Mouse (Mus musculus): ENCODE data around the gene Acer3.

The Acer3 gene

GRCm38 (mm10) chr7:98321083-98321482 lies at the start of gene Acer3:
Gene Acer3 (minus strand): TSS chr7:98321208.
- in situ Hi-C loops (cut with MboI, MseI) = no loop called here

- in situ Hi-C loops (cut with MboI, MseI) = loop anchor here in 1 of 2 experiments (10.0 kb wide), 1 partner anchor 1805 kb away; the partner anchor contains the start of gene Kcne3
Measured at GRCm38 (mm10) chr7:98369762-98370369, 48.9 kb upstream of the Acer3 start.

- in situ Hi-C loops (cut with MboI, MseI) = loop anchor here in 1 of 2 experiments (10.0 kb wide), 1 partner anchor 1813 kb away; the partner anchor contains the start of gene Kcne3
Measured at GRCm38 (mm10) chr7:98361662-98362061, 40.7 kb upstream of the Acer3 start.

DNA sequence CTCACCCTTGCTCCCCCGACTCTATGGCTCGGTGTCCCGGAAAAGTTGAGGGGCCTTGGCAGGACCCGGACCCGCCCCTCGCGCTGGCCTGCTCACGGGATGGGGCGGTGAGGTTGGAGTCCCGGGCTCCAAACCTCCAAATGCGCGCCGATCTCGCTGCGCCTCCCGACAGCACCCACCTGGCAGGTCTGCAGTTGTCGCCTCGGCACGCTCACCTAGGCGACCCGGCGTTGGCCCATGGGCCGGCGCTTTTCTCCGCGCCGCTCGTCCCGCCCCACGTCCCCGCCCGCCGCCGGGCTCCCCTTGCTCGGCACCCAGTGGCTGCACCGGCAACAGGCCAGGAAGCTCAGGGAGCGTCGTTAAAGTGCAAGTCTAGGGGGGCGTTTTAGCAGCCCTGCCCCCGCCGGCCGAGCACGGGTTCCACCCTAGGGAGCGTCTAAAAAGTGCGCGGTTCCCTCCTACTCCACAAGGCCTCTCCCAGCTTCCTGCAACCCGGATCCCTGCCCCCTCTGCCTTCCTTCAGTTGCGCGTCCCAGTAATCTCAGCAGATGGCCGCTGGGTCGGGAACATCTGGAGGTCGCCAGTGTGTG lies 40.1 kb upstream of the Acer3 start, which contains the start of gene Tsku:
Gene Tsku, minus strand, starts transcription at position 266 of the 590 bp plus-strand sequence.
- in situ Hi-C loops (cut with MboI, MseI) = loop anchor here in 1 of 2 experiments (10.0 kb wide), 1 partner anchor 1814 kb away; the partner anchor contains the start of gene Kcne3

DNA sequence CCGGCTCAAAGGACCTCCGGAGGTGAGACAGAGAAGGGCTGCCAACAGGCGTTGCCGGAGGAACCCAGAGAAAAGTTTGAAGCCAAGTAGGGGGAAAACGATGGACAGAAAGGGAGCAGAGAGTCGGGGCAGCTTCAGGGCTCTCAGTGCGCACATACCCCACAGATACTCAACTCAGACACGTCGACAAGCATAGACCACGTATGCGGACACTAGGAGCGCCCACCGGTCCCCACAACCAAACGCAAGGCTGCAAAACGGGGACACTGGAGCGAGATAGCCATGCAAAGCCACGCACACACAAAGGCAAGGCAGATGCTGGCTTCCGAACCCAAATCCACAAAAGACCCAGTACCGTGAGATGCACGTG lies 39.6 kb upstream of the Acer3 start:
- in situ Hi-C loops (cut with MboI, MseI) = loop anchor here in 1 of 2 experiments (10.0 kb wide), 1 partner anchor 1814 kb away; the partner anchor contains the start of gene Kcne3

- in situ Hi-C loops (cut with MboI, MseI) = loop anchor here (5.0 to 10.0 kb wide), 2 partner anchors 62 to 1815 kb away; partner anchors contain the start of gene Kcne3 (in 1 of the 2)
Measured at GRCm38 (mm10) chr7:98359951-98360620, 39.1 kb upstream of the Acer3 start.

DNA sequence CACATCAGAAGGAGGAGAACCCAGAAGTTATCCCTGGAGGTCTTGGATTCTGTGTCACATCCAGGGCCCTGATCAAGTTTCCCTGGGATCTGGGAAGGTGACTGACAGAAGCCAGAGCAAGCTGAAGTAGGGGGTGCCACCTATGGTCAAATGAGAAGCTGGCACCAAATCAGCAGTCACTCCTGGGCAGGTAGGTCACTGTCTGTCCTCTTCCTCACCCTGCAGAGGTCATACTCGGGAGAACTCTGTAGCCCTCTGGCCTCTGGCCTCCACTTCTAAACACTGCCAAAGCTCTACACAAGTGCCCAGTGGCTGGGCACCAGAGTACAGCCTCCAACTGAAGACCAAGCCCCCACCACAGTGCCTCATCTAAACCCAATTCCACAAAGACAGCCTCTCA lies 37.0 kb upstream of the Acer3 start:
- in situ Hi-C loops (cut with MboI, MseI) = loop anchor here in 1 of 2 experiments (5.0 kb wide), 1 partner anchor 64 kb away; no protein-coding TSS in a partner anchor

- in situ Hi-C loops (cut with MboI, MseI) = loop anchor here in 1 of 2 experiments (5.0 kb wide), 1 partner anchor 65 kb away; no protein-coding TSS in a partner anchor
Measured at GRCm38 (mm10) chr7:98357324-98357723, 36.3 kb upstream of the Acer3 start.

DNA sequence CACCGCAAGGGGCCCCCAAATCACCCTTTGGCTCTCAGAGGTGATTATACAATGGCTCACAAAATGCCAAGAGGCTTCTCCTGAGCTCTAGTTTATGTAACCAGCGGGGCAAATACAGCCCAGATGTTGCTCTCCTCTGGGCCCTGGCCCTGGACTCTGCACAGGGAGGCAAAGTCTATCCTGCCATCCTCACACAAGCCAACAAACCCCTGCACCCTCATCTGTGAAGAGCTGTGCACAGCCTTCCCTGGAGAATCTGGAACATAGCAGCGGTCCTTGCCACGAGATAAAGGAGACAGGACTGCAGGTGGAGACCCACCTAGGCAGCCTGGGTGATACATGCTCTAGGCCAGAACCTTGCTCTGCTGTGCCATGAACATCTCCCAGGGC lies 33.9 kb upstream of the Acer3 start:
- in situ Hi-C loops (cut with MboI, MseI) = loop anchor here in 1 of 2 experiments (5.0 kb wide), 2 partner anchors 67 to 78 kb away; no protein-coding TSS in a partner anchor

DNA sequence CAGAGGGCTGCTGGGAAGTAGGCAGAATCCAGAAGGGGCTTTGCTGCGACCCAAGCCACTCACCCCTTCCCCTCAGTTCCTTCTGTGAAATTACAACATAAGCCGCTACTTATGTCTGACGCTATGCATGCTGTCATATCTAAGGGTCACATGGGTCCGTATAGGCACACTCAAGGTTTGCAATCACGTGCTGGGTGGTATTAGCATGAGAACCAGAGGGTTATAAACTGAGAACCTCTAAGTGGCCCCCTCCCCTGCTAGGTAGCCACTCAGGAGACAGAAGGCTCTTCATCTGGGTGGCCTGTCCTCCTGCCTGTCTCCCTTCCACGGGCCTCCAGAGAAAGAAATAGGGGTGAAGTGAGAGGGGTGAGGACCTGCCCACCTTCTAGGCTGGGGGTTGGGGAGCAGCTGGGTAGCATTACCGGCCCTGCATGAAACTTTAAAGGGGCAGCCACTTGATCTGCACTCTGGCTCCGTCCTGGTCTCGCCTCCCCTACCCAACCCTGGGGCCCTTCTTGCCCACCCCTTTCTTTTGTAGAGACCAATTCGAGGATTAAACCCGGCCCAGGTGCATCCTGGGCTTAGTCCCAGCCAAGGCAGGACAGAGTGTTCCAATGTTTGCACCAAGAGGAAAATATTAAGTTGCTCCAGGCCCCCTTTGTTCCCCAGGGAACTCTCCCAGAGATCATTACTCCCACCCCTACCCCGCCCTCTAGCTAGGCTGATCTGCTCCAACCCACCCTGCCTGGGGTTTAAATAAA lies 33.3 kb upstream of the Acer3 start:
- in situ Hi-C loops (cut with MboI, MseI) = loop anchor here in 1 of 2 experiments (5.0 kb wide), 1 partner anchor 77 kb away; no protein-coding TSS in a partner anchor

DNA sequence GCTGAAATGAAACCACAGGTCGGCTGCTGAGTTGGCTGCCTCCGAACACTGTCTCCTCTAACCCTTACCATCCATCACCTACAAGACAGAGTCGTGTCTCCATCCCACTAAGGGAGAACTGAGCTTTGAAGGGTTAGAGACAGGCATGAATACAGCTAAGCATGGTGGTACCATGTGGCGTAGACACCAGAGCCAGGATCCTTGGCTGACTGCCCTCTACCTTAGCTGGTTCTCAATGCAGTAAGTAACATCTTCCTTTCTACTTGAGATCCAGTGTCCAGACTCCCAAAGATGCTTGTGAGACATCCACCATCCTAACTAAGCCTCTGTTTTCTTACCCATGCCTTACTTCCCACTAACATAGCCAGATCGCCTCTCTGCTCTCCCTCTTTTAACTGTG lies 32.6 kb upstream of the Acer3 start:
- in situ Hi-C loops (cut with MboI, MseI) = loop anchor here in 1 of 2 experiments (5.0 kb wide), 1 partner anchor 76 kb away; no protein-coding TSS in a partner anchor

GRCm38 (mm10) chr7:98351523-98351922 lies 30.5 kb upstream of the Acer3 start:
- in situ Hi-C loops (cut with MboI, MseI) = loop anchor here in 1 of 2 experiments (5.0 kb wide), 1 partner anchor 74 kb away; no protein-coding TSS in a partner anchor

DNA sequence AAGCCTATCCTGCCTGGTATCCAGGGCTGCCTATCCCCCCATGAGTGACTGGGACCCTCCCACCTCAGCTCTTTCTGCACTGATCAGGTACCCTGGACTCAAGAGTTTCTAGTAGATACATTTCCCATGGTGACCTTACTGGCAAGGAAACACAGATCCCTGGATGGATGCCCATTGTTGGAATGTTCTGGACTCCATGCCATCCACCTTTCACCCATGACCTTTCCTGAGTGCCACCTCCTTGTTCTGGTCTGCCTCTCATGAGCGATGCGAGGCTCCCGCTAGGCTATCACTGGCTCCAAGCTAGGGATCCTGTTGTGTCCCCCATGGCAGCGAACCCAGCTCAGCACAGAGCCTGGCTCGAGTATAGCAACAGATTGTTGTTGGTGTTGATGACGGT lies 28.8 kb upstream of the Acer3 start:
- in situ Hi-C loops (cut with MboI, MseI) = loop anchor here in 1 of 2 experiments (5.0 kb wide), 1 partner anchor 73 kb away; no protein-coding TSS in a partner anchor

DNA sequence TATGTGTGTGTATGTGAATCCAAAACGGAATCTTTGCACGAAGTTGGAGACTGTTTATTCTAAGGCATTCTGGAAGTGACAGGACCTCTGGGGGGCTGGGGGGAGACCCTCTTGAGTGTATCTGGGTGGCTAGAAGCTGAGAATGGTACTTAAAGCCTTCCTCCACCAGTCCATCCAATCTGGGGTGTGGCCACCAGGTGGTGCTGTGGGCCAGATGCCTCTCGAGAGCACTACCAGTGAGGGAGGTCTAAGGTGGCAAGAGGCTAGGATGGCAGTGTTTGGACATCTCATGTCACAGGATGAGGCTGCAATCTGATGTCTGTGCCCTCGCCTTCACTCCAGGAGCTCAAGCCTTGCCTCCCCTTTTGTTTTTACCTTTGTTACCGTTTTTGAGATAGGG lies 28.1 kb upstream of the Acer3 start:
- in situ Hi-C loops (cut with MboI, MseI) = no loop called here

GRCm38 (mm10) chr7:98348043-98348442 lies 27.0 kb upstream of the Acer3 start:
- in situ Hi-C loops (cut with MboI, MseI) = no loop called here

- in situ Hi-C loops (cut with MboI, MseI) = no loop called here
Measured at GRCm38 (mm10) chr7:98347471-98347870, 26.5 kb upstream of the Acer3 start.

DNA sequence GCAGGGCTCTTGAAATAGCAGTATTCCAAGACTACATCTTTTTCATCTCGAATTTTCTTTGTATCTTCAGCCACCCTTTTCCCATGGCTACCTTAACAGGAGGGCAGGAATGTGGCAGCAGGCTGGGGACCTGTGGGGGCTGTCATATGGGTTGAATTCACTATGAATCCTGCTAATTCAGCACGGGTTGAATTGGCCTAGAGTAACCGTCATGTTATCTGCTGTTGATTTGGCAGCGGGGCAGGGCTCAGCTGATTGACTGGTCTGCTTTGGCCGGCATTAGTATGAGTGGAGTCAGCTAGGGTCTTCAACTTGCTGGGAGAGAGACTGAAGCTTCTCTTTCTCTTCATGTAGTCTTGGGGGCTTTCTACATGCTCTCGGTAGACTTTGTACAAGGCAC lies 24.0 kb upstream of the Acer3 start:
- in situ Hi-C loops (cut with MboI, MseI) = no loop called here

GRCm38 (mm10) chr7:98344361-98344760 lies 23.4 kb upstream of the Acer3 start:
- in situ Hi-C loops (cut with MboI, MseI) = no loop called here

- in situ Hi-C loops (cut with MboI, MseI) = no loop called here
Measured at GRCm38 (mm10) chr7:98342249-98342648, 21.2 kb upstream of the Acer3 start.

DNA sequence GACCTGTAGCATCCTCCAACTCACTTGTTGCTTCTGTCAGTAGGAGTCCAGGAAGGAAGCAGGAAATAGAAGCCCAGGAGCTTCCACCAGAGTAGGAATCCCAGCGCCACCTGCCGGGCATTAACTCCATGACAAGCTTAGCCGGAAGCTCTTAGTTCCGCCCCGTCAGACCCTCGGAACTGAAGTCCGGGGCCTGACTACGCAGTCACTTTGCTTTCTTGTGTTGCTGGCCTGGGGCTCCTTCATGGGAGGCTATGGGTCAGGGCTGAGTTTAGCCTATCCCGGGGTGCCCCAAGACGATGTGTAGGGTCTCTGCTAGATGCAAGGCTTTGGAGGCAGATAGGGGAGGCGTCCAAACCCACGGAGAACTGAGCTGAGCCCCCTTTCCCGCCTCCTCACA lies 20.5 kb upstream of the Acer3 start:
- in situ Hi-C loops (cut with MboI, MseI) = no loop called here

DNA sequence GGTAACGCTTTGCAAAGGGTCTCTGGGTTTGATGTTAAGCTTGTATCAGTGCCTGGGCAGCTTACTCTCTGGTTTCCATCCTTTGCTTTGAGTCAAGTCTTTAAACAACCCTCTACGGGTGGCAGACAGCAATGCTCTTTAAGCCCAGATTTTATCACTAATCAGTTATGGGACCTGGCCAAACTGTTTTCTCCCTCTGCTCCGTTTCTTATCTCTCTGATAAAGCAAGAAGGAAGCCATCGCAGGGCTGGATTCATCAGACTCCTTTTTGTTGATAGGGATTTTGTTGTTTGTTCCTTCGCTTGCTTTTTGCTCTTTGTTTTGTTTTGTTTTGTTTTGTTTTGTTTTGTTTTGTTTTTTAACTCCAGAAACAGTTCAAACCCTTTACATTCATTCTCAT lies 19.3 kb upstream of the Acer3 start:
- in situ Hi-C loops (cut with MboI, MseI) = no loop called here
